Comparison of ENCODE assay signal across 14 mouse cellular contexts in genomic region chr16:28868864-28869263, GRCm38 (mm10).
"Had no signal": no experiment of that assay in that cellular context is flagged by ENCODE, and none has a peak within 500 bp of the region (broad histone marks: within the 10 kb centered on the region; RNA-seq: fewer than 3 reads in every experiment).

No protein-coding gene starts in this region.

- ATAC-seq: hindbrain, postnatal 0 days had no signal

- DNase-seq: kidney, adult 11 months; kidney, adult 9 months; kidney, postnatal 36 days; layer of hippocampus, adult 9-11 months; lung, postnatal 14 days; midbrain, embryonic 14.5 days; thymus, postnatal 4 days had no signal

- H3K9ac ChIP-seq: limb, embryonic 15.5 days; liver, embryonic 14.5 days had no signal

- H3K4me2 ChIP-seq: limb, embryonic 15.5 days had no signal

- H3K9me3 ChIP-seq: limb, embryonic 15.5 days; midbrain, embryonic 10.5 days had no signal

- H3K4me3 ChIP-seq: limb, embryonic 15.5 days; midbrain, embryonic 10.5 days; myocyte had no signal

- H3K36me3 ChIP-seq: limb, embryonic 15.5 days; midbrain, embryonic 10.5 days had no signal

- H3K27me3 ChIP-seq: limb, embryonic 15.5 days had no signal

- H3K27ac ChIP-seq: hindbrain, postnatal 0 days; kidney, postnatal 0 days; limb, embryonic 15.5 days; liver, embryonic 14.5 days; midbrain, embryonic 10.5 days; stomach, postnatal 0 days had no signal
